Mouse (Mus musculus): ENCODE results near the gene Coa4.

Gene Coa4

DNA sequence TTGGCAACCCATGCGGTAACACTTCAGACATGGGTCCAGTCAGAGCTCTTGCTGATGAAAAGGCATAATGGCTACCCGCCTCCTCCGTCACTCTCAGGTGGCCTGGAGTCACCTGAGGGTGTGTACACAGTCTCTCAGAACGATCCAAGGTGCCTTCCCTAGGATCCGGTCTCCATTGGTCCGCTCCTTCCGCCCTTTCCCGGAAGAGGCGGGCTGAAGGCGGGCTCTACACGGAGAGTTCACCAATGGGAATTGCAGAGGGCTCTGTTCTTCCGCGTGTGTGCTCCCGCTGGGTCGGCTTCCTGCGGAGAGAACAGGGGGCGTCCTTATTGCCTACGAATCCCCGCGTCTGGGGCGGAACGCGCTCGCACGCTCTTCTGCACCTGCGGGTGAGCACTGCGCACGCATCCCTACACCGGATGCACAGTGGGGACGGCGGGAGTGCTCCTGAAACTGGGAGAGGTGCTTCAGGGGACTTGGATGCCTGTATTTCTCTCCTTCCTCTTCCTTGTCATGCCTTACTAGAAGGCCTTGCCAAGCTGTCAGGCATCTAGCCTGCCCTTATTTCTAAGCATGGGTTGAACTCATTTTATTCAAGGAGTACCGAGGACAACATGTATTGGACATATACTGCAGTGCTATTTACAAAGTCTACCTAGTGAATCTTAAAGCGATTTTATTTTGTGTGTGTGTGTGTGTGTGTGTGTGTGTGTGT lies at the start of gene Coa4:
Coa4 (plus strand) TSS at position 268 of the 715 bp plus-strand sequence.
- in situ Hi-C loops (cut with MboI, MseI) = no loop called here

DNA sequence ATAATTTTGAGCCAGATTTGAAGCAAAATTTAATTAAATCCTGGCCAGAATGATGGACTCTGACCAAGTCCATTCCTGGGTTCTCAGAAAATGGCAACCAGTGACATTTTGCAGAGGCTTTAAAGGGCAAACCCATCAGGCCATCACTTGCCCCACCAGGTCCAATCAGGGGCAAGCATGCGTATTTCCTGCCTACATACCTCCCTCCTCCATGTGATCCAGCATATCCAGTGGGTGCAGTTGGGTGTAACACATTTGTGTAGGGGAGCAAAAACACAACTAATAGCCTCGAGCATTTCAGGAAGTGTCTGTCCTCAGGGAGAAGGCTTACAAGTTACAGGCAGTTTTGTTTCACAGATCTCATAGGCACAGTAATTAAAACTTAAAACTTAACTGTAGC lies 49.6 kb upstream of the Coa4 start:
- in situ Hi-C loops (cut with MboI, MseI) = no loop called here

DNA sequence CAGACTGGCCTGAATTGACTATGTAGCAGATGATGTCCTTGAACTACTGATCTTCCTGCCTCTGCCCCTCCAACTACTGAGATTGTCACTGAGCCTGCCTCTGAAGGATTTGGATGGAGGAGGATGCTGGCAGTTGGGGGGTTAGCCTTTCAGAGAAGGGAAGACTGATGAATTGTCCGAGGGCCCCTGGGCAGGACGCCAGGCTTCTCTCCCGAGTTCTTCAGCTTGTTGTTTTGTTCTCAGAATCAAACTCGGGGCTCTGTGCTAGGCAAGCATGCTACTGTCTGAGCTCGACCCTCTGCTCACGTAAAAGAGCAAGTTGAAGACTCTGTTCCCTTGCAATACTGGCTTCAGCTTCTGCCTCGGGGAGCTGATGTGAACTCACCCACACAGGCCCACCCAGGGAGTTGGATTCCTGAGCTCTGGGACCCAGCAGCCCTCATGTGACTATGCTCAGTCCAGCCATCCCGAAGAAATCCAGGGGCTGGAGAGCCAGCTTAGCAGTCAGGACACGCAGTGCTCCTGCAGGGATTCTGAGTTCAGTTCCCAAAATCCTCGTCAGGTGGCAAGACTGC lies 48.3 kb upstream of the Coa4 start:
- in situ Hi-C loops (cut with MboI, MseI) = no loop called here

DNA sequence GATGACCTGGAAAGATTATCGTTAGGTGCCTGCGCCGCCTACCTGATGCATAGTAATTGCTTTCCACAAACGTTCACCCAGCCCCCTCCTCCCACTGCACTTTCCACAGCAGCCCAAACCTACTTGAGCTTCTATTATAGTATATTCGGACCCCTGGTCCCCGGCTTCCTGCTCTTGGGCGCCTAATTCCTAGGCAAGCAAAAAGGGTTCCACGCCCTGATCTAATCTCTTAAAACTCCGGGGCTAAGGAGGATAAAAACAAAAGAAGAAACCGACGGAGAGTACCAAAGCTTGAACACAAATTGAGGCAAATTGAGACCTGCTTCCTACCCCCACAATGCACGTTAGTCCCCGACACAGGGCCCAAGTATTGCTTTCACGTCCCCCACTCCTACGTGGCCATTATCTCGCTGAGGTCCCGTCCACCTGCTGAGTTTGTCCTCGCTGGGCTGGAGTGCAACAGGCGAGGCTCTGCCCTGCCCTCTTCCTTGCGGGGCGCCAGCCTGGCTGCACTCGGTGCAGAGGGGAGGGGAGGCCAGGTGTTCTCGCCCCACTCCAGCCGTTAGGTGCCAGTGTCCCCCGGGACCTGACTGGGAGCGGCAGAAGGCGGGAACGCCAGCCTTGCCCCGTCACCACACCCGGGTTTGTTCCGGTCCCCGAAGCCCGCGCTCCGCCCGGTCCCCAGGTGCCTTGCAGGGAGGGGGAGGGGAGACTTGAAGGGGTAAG lies 44.3 kb upstream of the Coa4 start:
- in situ Hi-C loops (cut with MboI, MseI) = no loop called here

DNA sequence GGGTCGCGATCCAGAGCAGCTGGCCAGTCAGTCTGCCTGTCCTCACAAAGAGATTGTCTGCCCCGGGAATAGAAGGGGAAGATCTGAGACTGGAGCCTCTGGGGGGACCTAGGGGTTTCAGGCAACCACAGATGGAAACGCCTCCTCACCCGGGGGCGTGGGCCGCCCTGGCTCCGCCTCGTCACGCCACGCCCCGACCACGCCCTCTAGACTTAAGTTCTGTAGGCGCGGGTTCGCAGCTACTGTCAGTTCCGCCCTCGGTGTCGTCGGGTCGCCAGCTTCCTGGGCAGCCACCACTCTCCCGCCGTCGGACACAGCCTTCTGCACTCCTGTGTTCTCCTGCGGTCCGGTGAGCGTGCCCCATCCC lies 43.8 kb upstream of the Coa4 start, which contains the start of gene Ucp2:
Ucp2 (plus strand) TSS at position 221 of the 367 bp plus-strand sequence.
- in situ Hi-C loops (cut with MboI, MseI) = no loop called here

DNA sequence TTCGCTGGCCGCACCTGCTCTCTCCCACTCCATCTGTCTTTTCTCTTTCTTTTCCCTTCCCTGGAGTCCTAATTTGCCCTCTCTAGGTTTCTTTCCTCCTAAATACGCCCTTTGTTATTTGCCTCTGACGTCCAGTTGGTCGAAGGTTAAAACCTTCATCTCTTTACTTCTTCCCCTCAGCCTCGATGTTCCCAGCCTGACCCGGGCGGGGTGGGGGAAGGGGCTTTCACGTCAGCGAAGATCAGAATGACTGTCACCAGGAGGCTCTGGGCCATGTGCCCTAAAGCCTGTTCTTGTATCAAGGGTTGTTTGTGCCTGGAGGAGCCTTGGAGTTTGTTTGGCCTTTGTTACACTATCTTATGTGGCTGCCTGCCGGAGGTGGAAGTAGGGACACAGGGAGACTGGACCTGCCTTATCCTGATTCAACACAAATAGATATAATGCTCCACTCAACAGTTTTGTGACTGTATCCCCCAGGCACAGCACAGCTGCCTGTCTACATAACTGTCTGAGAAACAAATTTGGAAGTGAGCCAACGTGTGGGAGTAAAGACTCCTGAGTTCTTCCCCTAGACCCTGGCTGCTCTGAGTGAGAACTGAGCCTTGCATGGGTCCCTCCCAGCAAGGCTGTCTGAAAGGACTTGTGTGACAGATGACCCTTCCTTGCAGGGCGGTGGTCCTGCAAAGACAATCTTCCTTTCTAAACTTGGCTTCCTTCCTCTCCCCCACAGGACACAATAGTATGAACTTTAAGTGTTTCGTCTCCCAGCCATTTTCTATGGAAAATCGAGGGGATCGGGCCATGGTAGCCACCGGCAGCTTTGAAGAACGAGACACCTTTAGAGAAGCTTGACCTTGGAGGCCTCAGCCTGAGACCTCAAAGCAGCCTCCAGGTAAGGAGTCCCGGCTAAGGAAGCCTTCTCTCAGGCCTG lies 43.1 kb upstream of the Coa4 start:
- in situ Hi-C loops (cut with MboI, MseI) = no loop called here

DNA sequence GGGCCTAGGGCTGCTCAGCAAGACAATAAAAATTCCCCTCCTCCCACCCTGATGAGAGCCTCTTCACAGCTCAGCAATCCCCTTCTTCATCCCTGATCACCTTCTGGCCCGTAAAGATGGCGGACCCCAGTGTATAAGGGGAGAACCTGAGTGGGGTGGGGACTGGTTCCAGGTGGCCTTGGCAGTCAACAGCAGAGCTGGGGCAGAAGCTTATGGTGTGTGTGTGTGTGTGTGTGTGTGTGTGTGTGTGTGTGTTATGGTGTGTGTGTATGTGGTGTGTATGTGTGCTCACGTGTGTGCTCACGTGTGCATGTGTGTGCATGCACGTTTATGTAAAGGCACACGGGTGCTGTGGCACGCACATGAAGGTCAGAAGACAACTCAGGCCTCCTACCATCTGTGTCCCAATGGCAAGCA lies 42.4 kb upstream of the Coa4 start:
- in situ Hi-C loops (cut with MboI, MseI) = no loop called here

DNA sequence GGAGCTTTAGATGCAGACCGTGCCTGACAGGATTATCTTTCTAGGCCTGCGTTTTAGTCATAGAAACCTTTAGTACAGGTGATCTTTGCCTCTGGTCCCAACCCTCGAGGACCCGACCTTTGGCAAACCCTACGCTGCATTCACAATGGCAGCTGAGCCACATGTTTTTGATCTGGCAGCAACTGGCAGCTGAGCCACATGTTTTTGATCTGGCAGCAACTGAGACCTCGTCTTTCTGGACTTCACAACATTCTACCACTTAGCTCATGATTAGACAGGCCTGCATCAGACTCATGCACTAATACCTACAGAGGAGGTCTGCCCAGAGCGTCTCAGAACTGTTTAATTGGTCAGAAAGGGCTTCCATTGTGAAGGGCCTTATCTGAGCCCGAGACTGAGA lies 41.8 kb upstream of the Coa4 start:
- in situ Hi-C loops (cut with MboI, MseI) = loop anchor here in 1 of 2 experiments (5.0 kb wide), 1 partner anchor 63 kb away; no protein-coding TSS in a partner anchor

DNA sequence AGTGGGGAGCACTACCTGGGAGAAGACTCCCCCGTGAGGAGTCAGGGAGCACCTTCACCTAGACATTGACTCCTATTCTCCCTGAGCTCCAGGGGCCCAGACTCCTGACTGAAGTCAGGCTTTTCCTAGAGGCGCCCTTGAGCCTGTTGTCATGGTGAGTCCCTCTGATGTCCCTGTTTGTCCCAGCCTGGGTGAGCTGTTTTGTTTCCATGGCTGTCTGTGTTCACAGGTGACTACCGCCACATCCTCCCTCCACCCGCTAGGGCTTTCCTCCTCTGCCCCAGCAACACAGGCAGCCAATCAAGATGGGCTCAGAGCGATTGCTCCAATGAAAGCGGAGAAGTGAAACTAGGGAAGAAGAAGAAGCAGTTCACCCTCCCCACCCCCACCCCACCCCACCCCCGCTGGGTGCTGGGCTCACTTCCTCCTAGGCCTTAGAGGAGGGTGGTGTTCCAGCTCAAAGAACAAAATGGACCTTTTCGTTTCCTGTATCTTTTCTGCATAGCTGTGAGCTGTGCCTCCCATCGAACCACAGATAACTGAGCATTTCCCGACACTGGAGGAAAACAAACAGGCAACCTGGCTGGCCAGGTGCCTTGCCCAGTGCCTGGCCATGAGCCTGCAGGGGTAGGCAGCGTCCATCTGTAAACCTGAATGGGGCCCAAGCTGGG lies 41.2 kb upstream of the Coa4 start:
- in situ Hi-C loops (cut with MboI, MseI) = loop anchor here in 1 of 2 experiments (5.0 kb wide), 1 partner anchor 63 kb away; no protein-coding TSS in a partner anchor

DNA sequence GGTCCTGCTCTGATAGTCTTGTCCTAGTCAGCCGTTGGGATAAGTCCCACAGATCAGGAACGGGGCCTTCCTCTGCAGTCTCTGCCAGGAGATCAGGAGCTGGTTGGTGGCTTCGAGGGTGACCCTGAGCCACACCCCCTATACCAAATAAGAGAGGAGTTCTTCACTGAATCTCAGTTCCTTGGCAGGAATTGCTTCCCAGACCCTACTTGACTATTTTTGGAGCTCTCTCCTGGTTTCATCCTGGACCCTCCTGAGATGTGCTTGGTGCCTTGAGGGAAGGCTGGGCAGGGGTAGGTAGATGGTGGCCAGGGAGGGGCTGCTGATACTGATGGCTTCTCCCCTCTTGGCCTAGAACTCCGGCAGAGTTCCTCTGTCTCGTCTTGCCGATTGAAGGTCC lies 40.5 kb upstream of the Coa4 start:
- in situ Hi-C loops (cut with MboI, MseI) = loop anchor here in 1 of 2 experiments (5.0 kb wide), 1 partner anchor 64 kb away; no protein-coding TSS in a partner anchor

DNA sequence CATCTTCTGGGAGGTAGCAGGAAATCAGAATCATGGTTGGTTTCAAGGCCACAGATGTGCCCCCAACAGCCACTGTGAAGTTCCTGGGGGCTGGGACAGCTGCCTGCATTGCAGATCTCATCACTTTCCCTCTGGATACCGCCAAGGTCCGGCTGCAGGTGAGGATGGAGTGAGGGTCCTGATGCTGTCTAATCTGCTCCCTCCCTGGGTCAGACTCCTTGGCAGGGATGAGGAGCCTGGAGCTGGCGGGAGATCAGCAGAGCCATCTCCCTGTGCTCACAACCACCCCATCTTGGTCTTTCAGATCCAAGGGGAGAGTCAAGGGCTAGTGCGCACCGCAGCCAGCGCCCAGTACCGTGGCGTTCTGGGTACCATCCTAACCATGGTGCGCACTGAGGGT lies 40.1 kb upstream of the Coa4 start:
- in situ Hi-C loops (cut with MboI, MseI) = loop anchor here in 1 of 2 experiments (5.0 kb wide), 1 partner anchor 64 kb away; no protein-coding TSS in a partner anchor

DNA sequence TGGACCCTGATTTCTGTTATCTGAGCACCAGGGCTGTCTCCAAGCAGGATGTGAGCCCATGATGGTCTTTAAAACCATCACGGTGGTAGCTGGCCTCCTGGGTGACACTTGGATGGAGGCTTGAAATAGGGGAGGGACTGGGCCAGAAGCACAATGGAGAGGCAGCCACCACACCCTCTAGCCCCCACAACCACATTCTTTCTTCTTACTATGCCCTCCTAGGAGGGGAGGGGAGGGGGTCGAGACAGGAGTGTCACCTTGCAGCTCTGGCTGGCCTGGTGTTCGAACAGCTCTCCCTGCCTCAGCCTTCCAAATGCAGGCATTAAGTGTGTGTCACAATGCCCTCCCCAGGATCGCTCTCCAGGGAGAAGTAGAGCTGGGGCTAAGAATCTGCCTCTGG lies 39.5 kb upstream of the Coa4 start:
- in situ Hi-C loops (cut with MboI, MseI) = loop anchor here in 1 of 2 experiments (5.0 kb wide), 1 partner anchor 65 kb away; no protein-coding TSS in a partner anchor

DNA sequence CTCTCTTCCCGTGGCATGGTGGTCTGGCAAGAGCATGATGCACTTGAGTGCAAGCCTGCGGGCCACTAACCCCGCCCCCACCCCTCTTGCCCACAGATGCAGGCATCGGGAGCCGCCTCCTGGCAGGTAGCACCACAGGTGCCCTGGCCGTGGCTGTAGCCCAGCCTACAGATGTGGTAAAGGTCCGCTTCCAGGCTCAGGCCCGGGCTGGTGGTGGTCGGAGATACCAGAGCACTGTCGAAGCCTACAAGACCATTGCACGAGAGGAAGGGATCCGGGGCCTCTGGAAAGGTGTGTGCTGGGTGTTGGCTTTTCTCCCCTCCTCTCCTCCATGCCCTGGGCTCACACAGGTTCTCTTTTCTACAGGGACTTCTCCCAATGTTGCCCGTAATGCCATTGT lies 38.9 kb upstream of the Coa4 start:
- in situ Hi-C loops (cut with MboI, MseI) = loop anchor here in 1 of 2 experiments (5.0 kb wide), 1 partner anchor 66 kb away; no protein-coding TSS in a partner anchor

DNA sequence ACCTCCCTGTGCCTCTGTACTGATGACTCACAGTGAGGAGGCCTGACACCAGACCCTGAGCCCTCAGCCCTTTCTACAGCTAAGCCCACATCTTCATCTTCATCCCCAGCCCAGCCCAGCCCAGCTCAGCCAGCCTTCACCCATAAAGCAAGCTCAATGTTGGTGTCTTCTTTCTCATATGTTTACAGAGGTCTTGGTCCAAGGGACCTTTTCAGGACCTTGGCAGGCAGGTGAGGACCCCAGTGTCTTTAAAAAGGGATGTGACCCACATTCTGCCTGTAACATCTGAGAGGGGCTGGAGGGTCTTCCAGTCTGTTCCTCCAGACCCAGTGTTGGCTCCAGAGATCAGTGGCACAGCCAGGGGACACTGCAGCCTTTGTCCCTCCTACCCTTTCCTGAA lies 37.4 kb upstream of the Coa4 start:
- in situ Hi-C loops (cut with MboI, MseI) = loop anchor here in 1 of 2 experiments (5.0 kb wide), 1 partner anchor 67 kb away; no protein-coding TSS in a partner anchor

DNA sequence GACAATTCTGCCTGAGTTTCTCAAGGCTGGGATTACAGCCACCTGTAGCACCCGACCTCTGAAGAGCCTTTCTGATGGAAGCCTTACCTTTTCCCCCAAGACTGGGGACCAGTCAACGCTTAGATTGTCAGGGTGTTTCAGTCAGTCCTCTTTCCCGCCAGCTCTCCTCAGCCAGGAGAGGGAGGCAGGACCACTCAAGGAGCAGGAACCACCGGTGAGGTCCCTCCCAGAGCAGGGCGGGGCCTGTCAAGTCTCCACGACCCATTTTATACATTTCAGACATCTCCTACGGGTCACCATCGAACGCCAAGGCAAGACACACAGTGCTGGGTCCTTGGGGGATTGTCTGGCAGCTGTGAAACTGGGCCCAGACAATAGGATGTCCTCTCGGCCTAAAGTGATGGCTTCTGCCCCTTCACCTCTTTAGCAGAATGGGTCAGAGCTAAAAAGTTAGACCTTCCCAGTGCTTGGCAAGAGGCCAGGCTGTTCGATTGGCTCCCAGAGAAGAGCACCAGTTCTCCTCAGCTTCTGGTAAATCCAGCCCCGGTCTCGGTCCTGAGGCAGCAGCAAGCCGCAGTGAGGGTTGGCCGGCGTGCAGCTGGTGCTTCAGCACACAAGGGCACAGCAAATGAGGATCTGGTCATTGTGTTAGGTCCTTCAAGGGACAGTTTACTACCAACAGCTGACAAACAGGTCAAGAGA lies 36.4 kb upstream of the Coa4 start:
- in situ Hi-C loops (cut with MboI, MseI) = no loop called here

DNA sequence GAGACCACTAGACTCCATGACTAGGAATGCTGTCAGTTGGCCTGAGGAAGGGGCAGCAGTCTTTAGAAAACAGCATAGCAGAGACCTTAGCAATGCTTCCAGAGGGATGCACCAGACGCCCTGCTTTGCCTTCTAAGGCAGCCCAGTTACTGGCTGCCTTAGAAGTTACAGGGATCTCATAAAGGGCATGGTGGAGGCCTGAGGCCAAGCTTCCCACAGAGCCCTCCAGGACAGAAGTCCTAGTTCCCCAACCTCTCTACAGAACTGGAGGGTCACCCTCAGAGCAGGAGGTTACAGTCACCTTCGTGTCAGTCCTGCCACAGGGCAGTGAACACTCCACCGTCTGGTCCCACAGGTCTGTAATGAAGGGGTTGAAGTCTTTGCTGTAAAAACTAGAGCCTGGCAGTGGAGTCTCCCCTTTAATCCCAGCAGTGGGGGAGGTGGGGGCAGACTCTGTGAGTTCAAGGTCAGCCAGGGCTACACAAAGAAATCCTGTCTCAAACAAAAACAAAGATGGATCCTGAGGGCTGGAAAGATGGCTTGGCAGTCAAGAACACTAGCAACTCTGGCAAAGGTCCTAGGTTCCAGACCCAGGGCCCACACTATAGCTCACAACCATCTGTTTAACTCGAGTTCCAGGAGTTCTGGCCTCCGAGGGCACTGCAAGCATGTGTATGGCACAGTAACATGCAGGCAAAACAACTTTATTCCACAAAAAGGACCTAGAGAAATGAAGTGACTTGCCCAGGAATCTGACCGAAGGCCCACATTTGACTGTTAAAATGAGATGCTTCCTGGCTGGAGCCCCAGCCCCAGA lies 35.6 kb upstream of the Coa4 start:
- in situ Hi-C loops (cut with MboI, MseI) = no loop called here

DNA sequence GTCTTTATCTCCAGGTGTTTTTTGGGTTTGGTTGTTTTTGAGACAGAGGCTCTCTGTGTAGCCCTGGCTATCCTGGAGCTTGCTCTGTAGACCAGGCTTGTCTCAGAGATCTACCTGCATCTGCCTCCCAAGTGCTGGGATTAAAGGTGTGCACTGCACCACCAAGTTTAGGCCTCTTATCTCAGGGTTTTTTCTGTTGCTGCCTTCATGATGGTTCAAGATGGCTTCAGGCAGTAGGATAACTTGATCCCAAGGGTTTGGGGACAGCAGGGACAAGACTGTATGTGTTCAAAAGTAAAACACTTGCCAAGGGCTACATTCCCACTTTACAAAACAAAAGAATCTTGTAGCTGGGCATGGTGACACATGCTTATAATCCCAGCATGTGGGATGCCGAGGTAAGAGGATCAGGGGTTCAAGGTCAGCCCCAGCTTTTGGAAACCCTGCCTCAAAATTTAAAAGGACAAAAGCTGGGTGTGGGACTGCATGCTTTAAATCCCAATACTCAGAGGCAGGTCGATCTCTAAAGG lies 35.0 kb upstream of the Coa4 start:
- in situ Hi-C loops (cut with MboI, MseI) = no loop called here

DNA sequence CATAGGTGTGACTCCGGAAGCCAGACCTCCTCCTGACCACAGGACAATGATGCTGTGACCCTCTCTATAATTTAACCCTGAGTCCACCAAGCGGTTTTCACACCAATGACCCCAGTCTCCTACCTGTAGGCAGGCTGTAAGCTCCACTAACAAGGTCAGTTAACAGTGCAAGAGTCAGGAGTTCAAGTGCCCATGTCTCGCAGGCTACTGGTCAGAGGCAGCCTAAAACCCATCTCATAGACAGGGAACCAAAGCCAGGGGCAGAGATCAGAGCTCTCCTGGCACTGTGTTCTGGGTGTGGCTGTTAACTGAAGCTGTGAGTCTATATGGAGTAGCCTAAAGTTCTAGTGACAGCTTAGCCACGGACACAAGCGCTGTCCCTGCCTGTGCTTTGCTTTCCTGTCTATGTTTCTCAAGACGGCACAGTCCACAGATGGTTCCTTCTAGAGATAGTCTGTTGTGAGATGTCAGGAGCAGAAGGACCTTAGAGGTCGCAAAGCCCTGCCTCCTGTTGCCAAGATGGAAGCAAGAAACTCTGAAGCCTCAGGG lies 34.4 kb upstream of the Coa4 start:
- in situ Hi-C loops (cut with MboI, MseI) = no loop called here
